ENCODE assay signal across 9 mouse cellular contexts in genomic region chr11:117397755-117398154, GRCm38 (mm10).
DNase-seq lines count a peak whose midpoint lies in the region; ATAC-seq and TF ChIP-seq lines count a peak whose summit lies in the region.
"Had no signal": no experiment of that assay in that cellular context is flagged by ENCODE, and none has a peak within 500 bp of the region (broad histone marks: within the 10 kb centered on the region; RNA-seq: fewer than 3 reads in every experiment).

No protein-coding gene starts in this region.

- TF ChIP-seq RAD21 in MEL (IDR thresholded peaks at IDR 0.05; ENCODE audit: low read depth, low read length) = peak; percentile 23

- 0 out of 2 replicates have a peak overlapping the region, but pooled peaks have one; percentile 18 for H3K27ac ChIP-seq in hindbrain, embryonic 13.5 days
- H3K27ac ChIP-seq in hindbrain, embryonic 11.5 days (ENCODE audit: low read depth, low read length) = no peak overlapping the region
- no peak overlapping the region for H3K27ac ChIP-seq in MEL (ENCODE audit: control insufficient read depth, low read depth, low read length)
- H3K27ac ChIP-seq in hindbrain, embryonic 14.5 days = no peak overlapping the region
- H3K27ac ChIP-seq in midbrain, postnatal 0 days (ENCODE audit: low read depth, low read length) = no peak overlapping the region

- 37% methylated on average over 4 of the region's 4 CpGs for WGBS in hindbrain, embryonic 13.5 days
- WGBS in hindbrain, embryonic 11.5 days = 36% methylated on average over 4 of the region's 4 CpGs
- WGBS in hindbrain, embryonic 14.5 days = 42% methylated on average over 4 of the region's 4 CpGs
- WGBS in midbrain, postnatal 0 days = 34% methylated on average over 4 of the region's 4 CpGs

- H3K9me3 ChIP-seq in hindbrain, embryonic 13.5 days = 0 out of 2 replicates have a peak, but pooled peaks cover 5% of the 10 kb centered on the region
- H3K9me3 ChIP-seq in hindbrain, embryonic 11.5 days (ENCODE audit: control insufficient read depth, low read length) = no peaks in the 10 kb centered on the region
- H3K9me3 ChIP-seq in MEL (replicated peaks; ENCODE audit: insufficient read depth, low read length) = no peaks in the 10 kb centered on the region
- H3K9me3 ChIP-seq in hindbrain, embryonic 14.5 days (ENCODE audit: control insufficient read depth, low read length) = no peaks in the 10 kb centered on the region
- no peaks in the 10 kb centered on the region for H3K9me3 ChIP-seq in midbrain, postnatal 0 days (ENCODE audit: low read length)

- TF ChIP-seq POLR2A in MEL (IDR thresholded peaks at IDR 0.05; ENCODE audit: control insufficient read depth in 1 of 2, insufficient read depth in 1 of 2, low read depth in 1 of 2, low read length in 2 of 2, poor library complexity in 1 of 2) = no peak

- H3K4me3 ChIP-seq in hindbrain, embryonic 13.5 days = no peak overlapping the region
- no peak overlapping the region for H3K4me3 ChIP-seq in hindbrain, embryonic 11.5 days (ENCODE audit: low read depth, low read length)
- H3K4me3 ChIP-seq in MEL (ENCODE audit: control insufficient read depth in 1 of 2, insufficient read depth in 1 of 2, low read depth in 2 of 2, low read length in 2 of 2) = no peak overlapping the region
- H3K4me3 ChIP-seq in hindbrain, embryonic 14.5 days (replicated peaks; ENCODE audit: low read length) = no peak overlapping the region
- no peak overlapping the region for H3K4me3 ChIP-seq in midbrain, postnatal 0 days (ENCODE audit: low read depth, low read length)
- H3K4me3 ChIP-seq: erythroblast, embryonic 14.5 days had no signal

- DNase-seq in hindbrain, embryonic 11.5 days (ENCODE audit: low spot score) = no peak
- DNase-seq in MEL (ENCODE audit: low read depth, low spot score) = no peak
- DNase-seq in hindbrain, embryonic 14.5 days (ENCODE audit: low spot score) = peak; percentile 49
- DNase-seq in midbrain, postnatal 0 days (ENCODE audit: low spot score) = peak; percentile 70
- no peak for DNase-seq in right cerebral cortex, adult 18-20 months

- peaks cover 45% of the 10 kb centered on the region for H3K4me1 ChIP-seq in hindbrain, embryonic 13.5 days (replicated peaks)
- H3K4me1 ChIP-seq in hindbrain, embryonic 11.5 days (replicated peaks; ENCODE audit: control insufficient read depth, insufficient read depth, low read length) = peaks cover 14% of the 10 kb centered on the region
- no peaks in the 10 kb centered on the region for H3K4me1 ChIP-seq in MEL (ENCODE audit: control insufficient read depth in 1 of 2, insufficient read depth in 2 of 2, low read length in 2 of 2)
- peaks cover 31% of the 10 kb centered on the region for H3K4me1 ChIP-seq in hindbrain, embryonic 14.5 days (replicated peaks; ENCODE audit: control insufficient read depth, insufficient read depth, low read length)
- peaks cover 19% of the 10 kb centered on the region; the same call in 1 of the 2 replicates for H3K4me1 ChIP-seq in midbrain, postnatal 0 days (ENCODE audit: insufficient read depth, low read length)

- no peak overlapping the region for H3K9ac ChIP-seq in hindbrain, embryonic 13.5 days
- H3K9ac ChIP-seq in hindbrain, embryonic 11.5 days (ENCODE audit: low read depth, low read length) = no peak overlapping the region
- no peak overlapping the region for H3K9ac ChIP-seq in MEL (ENCODE audit: control insufficient read depth, low read depth, low read length, poor library complexity, severe bottlenecking)
- H3K9ac ChIP-seq in hindbrain, embryonic 14.5 days = no peak overlapping the region
- no peak overlapping the region for H3K9ac ChIP-seq in midbrain, postnatal 0 days (replicated peaks; ENCODE audit: low read length, poor library complexity, severe bottlenecking)

- TF ChIP-seq EP300 in MEL (IDR thresholded peaks at IDR 0.05; ENCODE audit: low read depth in 1 of 2, low read length in 2 of 2) = no peak

- no peak for ATAC-seq in hindbrain, embryonic 13.5 days (ENCODE audit: low FRiP score)
- ATAC-seq in hindbrain, embryonic 11.5 days (ENCODE audit: low FRiP score) = no peak
- peak; percentile 49 for ATAC-seq in hindbrain, embryonic 14.5 days (ENCODE audit: low FRiP score)
- ATAC-seq in midbrain, postnatal 0 days (ENCODE audit: low FRiP score) = no peak
- ATAC-seq in erythroid progenitor cell, adult 5-6 weeks (replicated peaks; ENCODE audit: low FRiP score, poor library complexity, severe bottlenecking) = no peak
- no peak for ATAC-seq in activated CD4-positive, CD25-positive, alpha-beta regulatory T cell, adult 4 months

- no peak overlapping the region for H3K4me2 ChIP-seq in hindbrain, embryonic 13.5 days
- no peak overlapping the region for H3K4me2 ChIP-seq in hindbrain, embryonic 11.5 days (replicated peaks; ENCODE audit: low read depth, low read length)
- no peak overlapping the region for H3K4me2 ChIP-seq in hindbrain, embryonic 14.5 days (replicated peaks)
- H3K4me2 ChIP-seq in midbrain, postnatal 0 days (ENCODE audit: low read depth, low read length, poor library complexity, severe bottlenecking) = no peak overlapping the region

- no peaks in the 10 kb centered on the region for H3K79me2 ChIP-seq in MEL (ENCODE audit: control insufficient read depth, insufficient read depth, low read length, poor library complexity)

- H3K36me3 ChIP-seq in hindbrain, embryonic 13.5 days = no peaks in the 10 kb centered on the region
- H3K36me3 ChIP-seq in hindbrain, embryonic 11.5 days (ENCODE audit: control insufficient read depth, insufficient read depth, low read length) = no peaks in the 10 kb centered on the region
- no peaks in the 10 kb centered on the region for H3K36me3 ChIP-seq in MEL (ENCODE audit: control insufficient read depth in 1 of 2, insufficient read depth in 2 of 2, low read length in 2 of 2)
- no peaks in the 10 kb centered on the region for H3K36me3 ChIP-seq in hindbrain, embryonic 14.5 days (replicated peaks; ENCODE audit: control insufficient read depth, insufficient read depth)
- H3K36me3 ChIP-seq in midbrain, postnatal 0 days (ENCODE audit: insufficient read depth, low read length) = no peaks in the 10 kb centered on the region

- TF ChIP-seq CTCF in MEL (IDR thresholded peaks at IDR 0.05 in 2 of 3, conservative IDR thresholded peaks at IDR 0.05 in 1 of 3; ENCODE audit: control insufficient read depth in 1 of 3, insufficient read depth in 1 of 3, low read depth in 2 of 3, low read length in 3 of 3, poor library complexity in 1 of 3, severe bottlenecking in 1 of 3) = peak in 2 of 3 experiments; percentile 18 to 28; a peak in 1 of 6 replicates
- TF ChIP-seq CTCF in midbrain, postnatal 0 days (IDR thresholded peaks at IDR 0.05) = peak; percentile 84

- H3K27me3 ChIP-seq in hindbrain, embryonic 13.5 days = 0 out of 2 replicates have a peak, but pooled peaks cover 4% of the 10 kb centered on the region
- H3K27me3 ChIP-seq in hindbrain, embryonic 11.5 days (ENCODE audit: control insufficient read depth, insufficient read depth, low read length) = no peaks in the 10 kb centered on the region; the same call in 1 of the 2 replicates
- H3K27me3 ChIP-seq in MEL (ENCODE audit: control insufficient read depth in 1 of 2, insufficient read depth in 2 of 2, low read length in 2 of 2) = peaks cover 5 to 6% of the 10 kb centered on the region in 2 experiments
- no peaks in the 10 kb centered on the region for H3K27me3 ChIP-seq in hindbrain, embryonic 14.5 days (ENCODE audit: control insufficient read depth, insufficient read depth, low read length)
- no peaks in the 10 kb centered on the region for H3K27me3 ChIP-seq in midbrain, postnatal 0 days (ENCODE audit: insufficient read depth, low read length)

TF ChIP-seq in MEL, 35 proteins besides CTCF, POLR2A, EP300 and RAD21:
- TF ChIP-seq MYB (IDR thresholded peaks at IDR 0.05; ENCODE audit: low read depth, low read length) (no peak), KAT2A (conservative IDR thresholded peaks at IDR 0.05; ENCODE audit: low read depth, low read length) (no peak), TBP (IDR thresholded peaks at IDR 0.05; ENCODE audit: low read depth, low read length) (no peak)

Comparison
In these comparisons a context has a peak if more than half of its experiments do, and no peak if none do; other contexts are left out.
1. DNase-seq: peak in hindbrain, embryonic 14.5 days (single experiment) and midbrain, postnatal 0 days (single experiment); none in hindbrain, embryonic 11.5 days (single experiment), MEL (single experiment) and right cerebral cortex, adult 18-20 months (single experiment).